Mouse (Mus musculus): ENCODE measurements around the gene Ccdc88b.

Gene Ccdc88b

DNA sequence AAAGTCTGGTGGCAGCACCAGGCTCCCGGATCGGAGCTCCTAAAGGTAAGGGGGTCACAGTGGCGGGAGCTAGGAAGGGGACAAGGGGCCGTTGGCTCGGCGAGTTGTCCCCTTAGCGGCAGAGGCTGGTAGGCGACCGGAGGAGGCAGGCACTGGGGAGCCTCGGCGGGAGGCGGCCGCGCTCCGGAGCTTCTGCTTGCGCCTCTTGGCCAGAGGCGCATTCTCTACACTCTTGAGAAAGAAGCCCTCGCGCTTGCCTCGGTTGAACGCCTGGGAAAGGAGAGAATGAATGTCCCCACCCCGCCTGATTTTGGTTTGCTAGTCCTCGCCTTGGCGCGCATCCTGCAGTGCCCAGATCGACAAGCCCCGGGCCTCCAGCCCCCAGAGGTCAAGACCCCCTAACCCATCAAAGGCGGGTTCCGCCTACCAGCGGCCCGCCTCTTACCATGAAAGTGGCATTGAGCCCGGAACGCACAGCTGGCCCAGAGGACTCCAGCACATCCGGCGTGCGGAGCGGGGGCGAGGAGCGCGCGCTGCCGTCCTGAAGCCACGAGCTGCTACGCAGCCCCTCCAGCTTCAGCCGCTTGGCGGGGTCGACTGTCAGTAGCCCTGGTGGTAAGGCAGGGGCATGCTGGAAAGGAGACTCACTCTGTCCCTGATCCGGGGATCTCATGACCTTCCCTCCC lies 28.0 kb downstream of the Ccdc88b start:
- no peak for DNase-seq (ENCODE audit: low read depth, low spot score)

DNA sequence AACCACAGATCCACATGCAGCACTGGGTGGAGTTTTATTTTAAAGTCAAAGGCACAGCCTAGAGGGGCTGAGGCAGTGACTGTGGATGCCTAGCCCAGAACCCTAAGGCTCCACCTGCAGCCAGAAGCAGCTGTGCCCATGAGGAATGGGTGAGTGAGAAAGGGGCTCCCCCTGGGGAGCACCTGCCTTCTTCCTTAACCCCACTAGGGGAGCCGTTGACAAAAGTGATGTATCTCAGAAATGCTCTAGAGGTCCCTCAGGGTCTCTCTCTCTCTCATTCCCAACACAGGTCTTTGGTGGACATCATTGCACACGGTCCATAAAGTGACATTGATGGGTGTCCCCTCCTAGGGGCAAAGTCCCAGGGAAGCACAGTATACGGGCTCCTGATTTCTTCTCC lies 28.9 kb downstream of the Ccdc88b start:
- no peak for DNase-seq (ENCODE audit: low read depth, low spot score)

DNA sequence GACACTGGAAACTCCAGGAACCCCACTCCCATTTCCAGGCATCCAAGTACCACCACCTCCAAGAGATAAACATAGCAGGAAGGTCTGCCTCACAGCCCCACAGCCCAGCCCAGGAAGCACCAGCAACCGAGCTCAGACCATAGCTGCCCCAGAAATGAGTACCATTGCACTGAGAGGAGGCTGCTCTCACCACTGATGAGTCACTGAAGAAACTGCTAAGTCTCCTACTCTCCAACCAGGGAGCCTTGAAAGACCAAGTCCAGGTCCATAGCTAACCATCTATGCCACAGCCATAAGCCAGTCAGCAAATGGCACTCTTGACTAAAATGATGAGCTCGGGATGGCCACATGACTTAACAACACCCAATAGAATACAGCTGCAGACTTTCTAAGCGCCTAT lies 31.4 kb downstream of the Ccdc88b start:
- DNase-seq (ENCODE audit: low read depth, low spot score) = peak; percentile 31

DNA sequence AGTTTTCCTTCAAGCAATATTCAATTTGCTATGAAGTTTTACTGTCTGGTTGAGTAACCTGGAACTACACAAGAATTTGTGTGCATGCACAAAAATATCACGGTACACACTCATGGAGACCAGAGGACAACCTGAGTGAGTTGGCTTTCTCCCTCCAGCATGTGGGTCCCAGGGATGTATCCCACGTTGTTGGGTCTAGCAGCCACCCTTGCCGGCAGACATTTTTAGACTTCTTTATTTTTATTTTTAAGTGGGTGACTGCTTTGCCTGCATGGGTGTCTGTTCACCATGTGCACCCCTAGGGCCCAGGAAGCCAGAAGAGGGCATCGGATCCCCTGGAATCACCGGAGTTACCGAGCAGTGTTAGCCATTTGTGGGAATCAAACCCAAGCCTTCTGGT lies 32.6 kb downstream of the Ccdc88b start:
- no peak for DNase-seq (ENCODE audit: low read depth, low spot score)

DNA sequence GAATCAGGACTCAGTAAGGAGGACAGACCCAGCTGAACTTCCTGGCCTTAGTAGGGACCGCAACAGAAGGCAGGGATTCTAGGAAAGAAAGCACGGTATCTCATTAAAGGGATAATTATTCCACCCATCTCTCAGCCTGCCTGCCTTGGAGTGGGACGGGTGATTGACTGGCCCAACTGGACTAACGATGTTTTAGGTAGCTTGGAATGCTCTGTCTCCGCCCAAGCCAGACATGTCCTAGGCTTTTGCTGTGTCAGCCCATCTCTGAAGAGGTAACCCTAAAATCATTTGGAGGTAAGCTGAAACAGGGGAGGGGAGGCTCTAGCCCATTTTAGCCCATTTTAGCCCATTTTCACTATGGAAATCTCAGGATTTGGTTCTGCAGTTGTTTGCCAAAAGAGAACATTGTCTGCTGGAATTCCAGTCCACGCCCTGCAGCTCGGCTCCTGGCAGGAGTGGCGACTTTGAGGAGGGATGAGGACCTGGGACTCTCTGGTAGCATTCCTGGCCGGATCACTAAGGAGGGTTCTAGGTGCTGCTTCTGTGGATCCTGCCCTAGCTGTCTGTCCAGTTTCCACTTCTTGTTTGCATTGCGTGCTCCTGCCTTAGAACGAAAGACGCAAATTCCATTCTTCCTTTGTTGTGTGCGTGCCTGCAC lies 37.3 kb downstream of the Ccdc88b start:
- no peak for DNase-seq (ENCODE audit: low read depth, low spot score)

DNA sequence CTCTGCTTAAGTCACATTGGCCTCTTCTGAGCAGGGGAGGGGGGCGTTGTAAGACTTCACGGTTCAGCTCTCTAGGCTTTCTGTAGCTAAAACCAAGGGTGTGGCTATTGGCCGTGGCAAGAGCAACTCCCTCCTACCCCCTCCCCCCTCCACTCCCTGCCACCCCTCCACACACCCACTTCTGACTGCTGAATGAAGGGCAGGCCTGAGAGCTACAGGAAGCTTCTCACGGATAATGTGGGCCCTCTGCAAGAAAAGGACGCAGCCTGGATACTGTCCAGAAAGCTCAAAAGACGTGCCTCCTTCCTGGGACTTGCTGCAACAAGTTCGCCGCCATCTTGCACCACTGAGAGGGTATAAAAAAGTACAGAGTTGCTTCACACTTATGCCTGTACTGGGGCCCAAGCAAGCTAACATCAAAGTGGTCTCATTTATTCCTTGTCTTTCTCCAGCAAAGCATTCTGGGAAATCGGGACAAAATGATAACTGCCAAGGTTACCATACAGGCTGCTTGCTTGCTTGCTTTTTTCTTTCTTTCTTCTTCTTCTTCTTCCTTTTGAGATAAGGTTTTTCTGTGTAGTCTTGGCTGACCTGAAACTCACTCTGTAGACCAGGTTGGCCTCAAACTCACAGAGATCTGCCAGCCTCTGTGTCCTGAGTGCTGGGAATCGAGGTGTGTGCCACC lies 38.7 kb downstream of the Ccdc88b start:
- no peak for DNase-seq (ENCODE audit: low read depth, low spot score)

DNA sequence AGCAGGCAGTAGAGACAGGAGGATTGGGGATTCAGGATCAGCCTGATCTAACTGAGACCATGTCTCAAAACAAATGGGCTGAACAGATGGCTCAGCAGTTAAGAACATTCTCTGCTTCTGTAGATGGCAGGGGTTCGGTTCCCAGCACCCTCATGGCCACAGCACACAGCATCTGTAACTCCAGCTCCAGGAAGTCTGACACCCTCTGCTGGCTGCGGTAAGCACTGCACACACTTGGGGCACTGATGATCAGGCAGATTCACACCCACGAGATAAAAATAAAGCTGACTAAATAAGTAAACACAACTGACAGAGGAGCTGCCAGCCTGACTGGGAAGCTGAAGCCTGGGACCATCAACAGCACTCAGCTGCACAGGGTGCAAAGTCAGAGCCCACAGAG lies 43.1 kb downstream of the Ccdc88b start:
- no peak for DNase-seq (ENCODE audit: low read depth, low spot score)

DNA sequence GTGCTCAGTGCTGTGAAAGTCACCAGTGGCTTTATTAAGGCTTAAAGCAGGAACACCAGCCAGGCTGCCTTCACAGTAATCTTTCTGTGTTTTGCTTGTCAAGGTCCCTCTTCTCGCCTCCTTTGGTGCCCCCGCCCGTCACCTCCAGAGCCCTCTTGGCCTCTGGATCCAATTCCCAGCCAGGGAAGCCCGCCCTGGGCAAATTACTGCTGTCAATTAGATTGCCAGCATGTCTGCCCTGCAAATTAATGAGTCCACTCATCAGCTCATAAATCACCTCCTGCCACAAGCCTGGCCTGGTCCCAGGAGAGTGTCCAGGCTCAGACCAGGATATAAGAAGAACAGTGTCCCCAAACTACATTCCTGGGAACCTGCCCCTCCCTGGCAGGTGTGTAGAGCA lies 43.6 kb downstream of the Ccdc88b start:
- no peak for DNase-seq (ENCODE audit: low read depth, low spot score)

Measured in 3T3-L1 (cell line).